Mouse (Mus musculus): ENCODE data around the gene Sox2. TPM values are rescaled to one million over a fixed set of nuclear protein-coding genes. Genes with fewer than 3 reads are reported as not detected.

The Sox2 gene
- polyA plus RNA-seq, 1 experiment from 2014 or later: 42.3 TPM

DNA sequence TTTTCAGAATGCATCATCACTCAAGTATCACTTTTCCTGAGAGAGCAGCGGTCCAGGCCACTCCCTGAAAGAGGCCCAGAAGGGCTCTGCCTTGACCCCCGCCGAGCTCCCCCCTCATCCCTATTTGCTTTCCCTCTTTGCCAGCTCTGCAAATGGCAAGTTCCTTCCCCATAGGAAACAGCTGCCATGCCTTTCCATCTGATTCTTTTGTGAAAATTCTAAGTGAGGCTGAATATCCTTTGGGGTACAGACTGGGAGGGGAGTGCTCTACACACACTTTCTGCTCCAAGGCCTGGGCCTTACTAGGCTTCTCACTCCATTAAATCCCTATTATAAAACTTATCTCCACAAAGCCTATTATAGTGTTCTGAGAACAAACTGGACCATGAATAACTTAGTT is 29.7 kb downstream of the Sox2 start:
- no peak overlapping the region for H3K4me3 ChIP-seq
- peak; percentile 55 for ATAC-seq (replicated peaks)
- no peak overlapping the region for H3K4me2 ChIP-seq (replicated peaks)
- 17% methylated on average over 3 of the region's 3 CpGs for WGBS
- H3K9ac ChIP-seq (replicated peaks): no peak overlapping the region
- peaks cover 12% of the 10 kb centered on the region for H3K4me1 ChIP-seq
- H3K9me3 ChIP-seq: no peaks in the 10 kb centered on the region
- peak overlapping the region; percentile 56 for H3K27ac ChIP-seq (replicated peaks)
- H3K27me3 ChIP-seq: no peaks in the 10 kb centered on the region
- 0 out of 2 replicates have a peak, but pooled peaks cover 2% of the 10 kb centered on the region for H3K36me3 ChIP-seq

DNA sequence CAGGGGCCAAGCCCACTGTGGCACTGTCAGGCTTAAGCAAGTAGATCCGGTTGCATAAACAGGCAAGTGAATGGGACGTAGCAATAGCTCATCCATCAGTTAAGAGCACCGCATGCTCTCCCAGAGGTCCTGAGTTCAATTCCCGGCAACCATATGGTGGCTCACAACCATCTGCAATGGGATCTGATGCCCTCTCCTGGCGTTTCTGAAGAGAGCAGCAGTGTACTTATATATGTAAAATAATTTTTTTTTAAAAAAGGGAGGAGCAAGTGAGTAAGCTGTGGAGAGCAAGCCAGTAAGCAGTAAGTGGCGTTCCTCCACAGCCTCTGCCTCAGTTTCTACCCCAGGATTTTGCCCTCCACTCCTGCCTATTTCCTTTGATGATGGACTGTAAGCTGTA is 37.9 kb downstream of the Sox2 start:
- 91% methylated on average over 6 of the region's 6 CpGs for WGBS
- Histone ChIP-seq H3K36me3 (no peaks in the 10 kb centered on the region), H3K9ac (replicated peaks) (no peak overlapping the region), H3K4me1 (peaks cover 17% of the 10 kb centered on the region), H3K27me3 (no peaks in the 10 kb centered on the region), H3K9me3 (no peaks in the 10 kb centered on the region), H3K4me3 (no peak overlapping the region), H3K27ac (replicated peaks) (no peak overlapping the region), H3K4me2 (replicated peaks) (no peak overlapping the region)
- ATAC-seq (replicated peaks): no peak

DNA sequence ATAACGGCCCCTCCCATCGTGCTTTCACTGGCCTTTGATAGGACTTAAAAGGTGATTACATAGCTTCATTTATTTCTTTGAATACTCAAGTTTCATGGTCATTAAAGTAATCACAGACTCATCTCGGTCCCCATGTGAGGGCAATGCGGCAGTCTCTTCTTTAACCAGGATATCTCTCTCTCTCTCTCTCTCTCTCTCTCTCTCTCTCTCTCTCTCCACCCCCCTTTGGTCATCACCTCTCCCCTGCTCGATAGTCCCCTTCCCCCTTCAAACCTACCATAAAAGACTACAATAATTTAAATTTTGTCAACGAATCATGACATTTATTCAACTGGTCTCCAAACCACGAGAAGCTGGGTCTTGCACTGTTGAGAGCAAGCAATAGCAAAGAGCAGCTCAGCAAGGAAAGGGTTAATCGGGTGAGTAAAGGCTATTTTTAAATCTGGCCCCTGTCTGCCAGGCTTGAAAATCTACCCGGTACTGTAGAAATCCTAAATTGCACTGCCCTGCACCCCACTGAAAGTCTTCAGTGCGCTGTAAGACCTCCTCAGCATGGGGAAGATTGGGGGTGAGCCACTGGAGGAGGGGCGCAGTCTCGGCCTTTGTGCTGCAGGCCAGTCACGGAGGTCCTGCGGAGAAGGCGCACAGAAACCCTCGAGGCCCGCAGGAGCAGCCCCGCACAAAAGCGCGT is 41.6 kb downstream of the Sox2 start:
- 6% methylated on average over 20 of the region's 20 CpGs for WGBS

DNA sequence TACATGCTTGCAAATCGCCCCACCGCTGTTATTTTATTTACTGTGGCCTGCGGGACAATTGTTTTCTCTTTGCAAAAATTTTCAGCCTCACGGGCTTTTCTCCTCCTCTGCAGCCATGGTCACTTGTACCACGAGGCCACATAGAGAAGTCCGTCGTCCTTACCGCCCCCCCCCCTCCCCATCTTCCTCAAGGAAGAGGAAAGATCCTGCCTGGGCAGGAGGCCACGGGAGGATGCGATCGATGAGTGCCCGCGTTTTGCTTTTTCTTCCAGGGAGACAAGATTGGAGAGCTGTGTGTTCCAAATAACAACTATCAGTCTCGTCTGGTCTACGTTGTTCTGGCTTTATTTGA is 42.2 kb downstream of the Sox2 start:
- 6% methylated on average over 15 of the region's 15 CpGs for WGBS
- H3K36me3 ChIP-seq: no peaks in the 10 kb centered on the region
- peak overlapping the region; percentile 13 for H3K27ac ChIP-seq (replicated peaks)
- no peaks in the 10 kb centered on the region for H3K9me3 ChIP-seq
- peak overlapping the region; percentile 29 for H3K4me3 ChIP-seq
- H3K9ac ChIP-seq (replicated peaks): peak overlapping the region; percentile 39
- H3K4me1 ChIP-seq: peaks cover 17% of the 10 kb centered on the region
- ATAC-seq (replicated peaks): peak; percentile 7; the same call in 1 of the 2 replicates
- no peaks in the 10 kb centered on the region for H3K27me3 ChIP-seq
- peak overlapping the region; percentile 52 for H3K4me2 ChIP-seq (replicated peaks)

More for the DNA sequence above, 41.6 kb downstream of the Sox2 start:
- no peaks in the 10 kb centered on the region for H3K27me3 ChIP-seq
- H3K4me2 ChIP-seq (replicated peaks): peak overlapping the region; percentile 52
- ATAC-seq (replicated peaks): peak; percentile 74
- H3K4me1 ChIP-seq: peaks cover 17% of the 10 kb centered on the region
- no peaks in the 10 kb centered on the region for H3K36me3 ChIP-seq
- H3K9me3 ChIP-seq: no peaks in the 10 kb centered on the region
- H3K9ac ChIP-seq (replicated peaks): peak overlapping the region; percentile 39
- peak overlapping the region; percentile 29 for H3K4me3 ChIP-seq
- H3K27ac ChIP-seq (replicated peaks): peak overlapping the region; percentile 13

MicroRNA genes within 50 kb of the gene (microRNA counts, 519-probe panel; counts per million panel counts)
- not detected for microRNA mmu-miR-1897-3p

Small RNA genes lying within 50 kb of the gene (microRNA-seq; reads per million reads assigned to microRNA genes)
- not detected for gene Mir1897
